Mouse (Mus musculus) MEL (cell line): ENCODE data around the gene Tnfrsf25. TPM values are rescaled to one million over a fixed set of nuclear protein-coding genes. Genes with fewer than 3 reads are reported as not detected.

Experiments used
- DNase-seq: peaks from one replicate; pipeline ENCODE4 v3.0.0; 2011; ENCODE audit warnings: low read depth, low spot score
- H3K27ac ChIP-seq: 2 replicates; pipeline ENCODE4 v1.5.1; 2012; ENCODE audit warnings: low read depth, mild to moderate bottlenecking, control low read depth, low read length, moderate library complexity; ENCODE audit not compliant: control insufficient read depth
- H3K27me3 ChIP-seq, 2 experiments: fragments of 150-350 bp in 1 of 2; sonication (generic) in 1 of 2; 2 replicates each; pipeline ENCODE4 v1.6.1; 2012; ENCODE audit warnings: low read length in 2 of 2, mild to moderate bottlenecking in 2 of 2, improper control_type of control experiment in 1 of 2, moderate library complexity in 1 of 2; ENCODE audit not compliant: insufficient read depth in 2 of 2, control insufficient read depth in 1 of 2
- H3K36me3 ChIP-seq, 2 experiments: 2 replicates each; pipeline ENCODE4 v1.6.1; 2012 to 2014; ENCODE audit warnings: low read length in 2 of 2, improper control_type of control experiment in 1 of 2, inconsistent platforms in 1 of 2, mild to moderate bottlenecking in 1 of 2; ENCODE audit not compliant: insufficient read depth in 2 of 2, control insufficient read depth in 1 of 2
- H3K4me1 ChIP-seq, 2 experiments: fragments of 150-350 bp in 1 of 2; sonication (generic) in 1 of 2; 2 replicates each; pipeline ENCODE4 v1.6.1; 2012; ENCODE audit warnings: low read length in 2 of 2, improper control_type of control experiment in 1 of 2, mild to moderate bottlenecking in 1 of 2; ENCODE audit not compliant: insufficient read depth in 2 of 2, control insufficient read depth in 1 of 2
- H3K4me3 ChIP-seq, 2 experiments: fragments of 150-350 bp in 1 of 2; sonication (generic) in 1 of 2; 2 replicates each; pipeline ENCODE4 v1.5.1; 2012; ENCODE audit warnings: low read depth in 2 of 2, low read length in 2 of 2, mild to moderate bottlenecking in 2 of 2, moderate library complexity in 2 of 2, control low read depth in 1 of 2, improper control_type of control experiment in 1 of 2; ENCODE audit not compliant: control insufficient read depth in 1 of 2, insufficient read depth in 1 of 2
- H3K79me2 ChIP-seq: 2 replicates; pipeline ENCODE4 v1.6.1; 2012; ENCODE audit warnings: mild to moderate bottlenecking, low read length, moderate library complexity; ENCODE audit not compliant: control insufficient read depth, poor library complexity, insufficient read depth
- H3K9ac ChIP-seq: 2 replicates; pipeline ENCODE4 v1.6.1; 2012; ENCODE audit warnings: low read depth, mild to moderate bottlenecking, control low read depth, low read length, moderate library complexity; ENCODE audit not compliant: control insufficient read depth, poor library complexity, severe bottlenecking
- H3K9me3 ChIP-seq: fragments of 150-350 bp; sonication (generic); replicated peaks from 2 replicates; pipeline ENCODE4 v1.6.1; 2012; ENCODE audit warnings: mild to moderate bottlenecking, low read length, improper control_type of control experiment, moderate library complexity; ENCODE audit not compliant: insufficient read depth
- BHLHE40 ChIP-seq: IDR thresholded peaks from 2 replicates; pipeline ENCODE4 v1.6.1; 2012; ENCODE audit warnings: low read depth, mild to moderate bottlenecking, inconsistent platforms, low read length, improper control_type of control experiment, borderline replicate concordance
- CHD2 ChIP-seq: IDR thresholded peaks from 2 replicates; pipeline ENCODE4 v1.6.1; 2011; ENCODE audit warnings: low read length, improper control_type of control experiment
- CTCF ChIP-seq, 3 experiments: IDR thresholded peaks in 2 of 3; conservative IDR thresholded peaks in 1 of 3; 2 replicates each; pipeline ENCODE4 v1.5.1; 2011 to 2012; ENCODE audit warnings: low read length in 3 of 3, low read depth in 2 of 3, mild to moderate bottlenecking in 2 of 3, improper control_type of control experiment in 1 of 3, inconsistent platforms in 1 of 3, mixed read lengths in 1 of 3, moderate library complexity in 1 of 3; ENCODE audit not compliant: control insufficient read depth in 1 of 3, insufficient read depth in 1 of 3, poor library complexity in 1 of 3, severe bottlenecking in 1 of 3
- EP300 ChIP-seq, 2 experiments: IDR thresholded peaks; 2 replicates each; pipeline ENCODE4 v1.6.1; 2011; ENCODE audit warnings: improper control_type of control experiment in 2 of 2, low read length in 2 of 2, low read depth in 1 of 2, mild to moderate bottlenecking in 1 of 2
- GABPA ChIP-seq: IDR thresholded peaks from 2 replicates; pipeline ENCODE4 v1.6.1; 2012; ENCODE audit warnings: low read depth, mild to moderate bottlenecking, inconsistent platforms, low read length, improper control_type of control experiment, moderate library complexity
- GATA1 ChIP-seq: IDR thresholded peaks from 2 replicates; pipeline ENCODE4 v1.6.1; 2011; ENCODE audit warnings: low read depth, low read length, improper control_type of control experiment
- HCFC1 ChIP-seq: IDR thresholded peaks from 2 replicates; pipeline ENCODE4 v1.6.1; 2012; ENCODE audit warnings: low read depth, mild to moderate bottlenecking, inconsistent platforms, low read length, improper control_type of control experiment, moderate library complexity
- KAT2A ChIP-seq: conservative IDR thresholded peaks from 2 replicates; pipeline ENCODE4 v1.6.1; 2012; ENCODE audit warnings: low read depth, low read length, improper control_type of control experiment, inconsistent platforms
- MAFK ChIP-seq: IDR thresholded peaks from 2 replicates; pipeline ENCODE4 v1.6.1; 2011; ENCODE audit warnings: low read depth, mild to moderate bottlenecking, low read length, improper control_type of control experiment, borderline replicate concordance
- MXI1 ChIP-seq: IDR thresholded peaks from 2 replicates; pipeline ENCODE4 v1.6.1; 2011; ENCODE audit warnings: mild to moderate bottlenecking, low read depth, low read length, improper control_type of control experiment
- MYC ChIP-seq: IDR thresholded peaks from 2 replicates; pipeline ENCODE4 v1.6.1; 2011; ENCODE audit warnings: low read depth, mild to moderate bottlenecking, low read length, improper control_type of control experiment, moderate library complexity
- NELFE ChIP-seq: IDR thresholded peaks from 2 replicates; pipeline ENCODE4 v1.6.1; 2011; ENCODE audit warnings: low read depth, low read length, improper control_type of control experiment
- NRF1 ChIP-seq: IDR thresholded peaks from 2 replicates; pipeline ENCODE4 v1.6.1; 2014; ENCODE audit warnings: low read depth, mild to moderate bottlenecking, inconsistent platforms, low read length, improper control_type of control experiment, moderate library complexity; ENCODE audit not compliant: poor library complexity, insufficient read depth, severe bottlenecking
- POLR2A ChIP-seq, 2 experiments: IDR thresholded peaks; 2 replicates each; pipeline ENCODE4 v1.6.1; 2011 to 2012; ENCODE audit warnings: low read length in 2 of 2, mild to moderate bottlenecking in 2 of 2, control low read depth in 1 of 2, improper control_type of control experiment in 1 of 2, low read depth in 1 of 2, moderate library complexity in 1 of 2; ENCODE audit not compliant: control insufficient read depth in 1 of 2, insufficient read depth in 1 of 2, poor library complexity in 1 of 2
- POLR2AphosphoS2 ChIP-seq: IDR thresholded peaks from 2 replicates; pipeline ENCODE4 v1.6.1; 2011; ENCODE audit warnings: low read length, improper control_type of control experiment
- POLR2AphosphoS5 ChIP-seq: IDR thresholded peaks from 2 replicates; pipeline ENCODE4 v1.6.1; 2012; ENCODE audit warnings: low read depth, borderline replicate concordance, mild to moderate bottlenecking, inconsistent platforms, low read length, moderate library complexity, mixed read lengths
- RAD21 ChIP-seq: IDR thresholded peaks from 2 replicates; pipeline ENCODE4 v1.6.1; 2011; ENCODE audit warnings: mild to moderate bottlenecking, low read depth, low read length, improper control_type of control experiment
- RCOR1 ChIP-seq: IDR thresholded peaks from 2 replicates; pipeline ENCODE4 v1.6.1; 2012; ENCODE audit warnings: low read depth, mild to moderate bottlenecking, inconsistent platforms, low read length, improper control_type of control experiment
- TAL1 ChIP-seq: IDR thresholded peaks from 2 replicates; pipeline ENCODE4 v1.6.1; 2012; ENCODE audit warnings: mild to moderate bottlenecking, inconsistent platforms, low read length, moderate library complexity, mixed read lengths
- TBP ChIP-seq: IDR thresholded peaks from 2 replicates; pipeline ENCODE4 v1.8.0; 2011; ENCODE audit warnings: low read depth, low read length, improper control_type of control experiment
- TCF12 ChIP-seq: IDR thresholded peaks from 2 replicates; pipeline ENCODE4 v1.6.1; 2014; ENCODE audit warnings: low read depth, mild to moderate bottlenecking, inconsistent platforms, low read length, improper control_type of control experiment, moderate library complexity
- UBTF ChIP-seq: IDR thresholded peaks from 2 replicates; pipeline ENCODE4 v1.6.1; 2012; ENCODE audit warnings: low read depth, mild to moderate bottlenecking, inconsistent platforms, low read length, improper control_type of control experiment, moderate library complexity, borderline replicate concordance; ENCODE audit not compliant: insufficient read depth
- USF1 ChIP-seq: IDR thresholded peaks from 2 replicates; pipeline ENCODE4 v1.6.1; 2014; ENCODE audit warnings: low read depth, mild to moderate bottlenecking, inconsistent platforms, low read length, improper control_type of control experiment, moderate library complexity
- ZKSCAN1 ChIP-seq: IDR thresholded peaks from 2 replicates; pipeline ENCODE4 v1.6.1; 2012; ENCODE audit warnings: low read depth, mild to moderate bottlenecking, inconsistent platforms, low read length, improper control_type of control experiment, moderate library complexity
- polyA plus RNA-seq, 2 experiments: library from polyadenylated mRNA; stranded (reverse) in 1 of 2; unstranded in 1 of 2; fragments of >175 nt in 1 of 2; fragments of >200 nt in 1 of 2; gene quantifications; 2 replicates each; pipeline versions ENCODE4 v1.2.1 to v1.2.4; 2012; ENCODE audit warnings: low replicate concordance in 2 of 2, low read depth in 1 of 2; ENCODE audit not compliant: insufficient read length in 2 of 2, insufficient read depth in 1 of 2, missing spikeins in 1 of 2
- total RNA-seq: library from RNA; depleted of rRNA; stranded (reverse); fragments of 300-350 nt; gene quantifications from 2 replicates; pipeline ENCODE4 v1.2.3, GENCODE M21; 2012

Tnfrsf25 gene
- total and polyA plus RNA-seq, 3 experiments, result 0.97 to 1.1 TPM; not detected in 1

DNA sequence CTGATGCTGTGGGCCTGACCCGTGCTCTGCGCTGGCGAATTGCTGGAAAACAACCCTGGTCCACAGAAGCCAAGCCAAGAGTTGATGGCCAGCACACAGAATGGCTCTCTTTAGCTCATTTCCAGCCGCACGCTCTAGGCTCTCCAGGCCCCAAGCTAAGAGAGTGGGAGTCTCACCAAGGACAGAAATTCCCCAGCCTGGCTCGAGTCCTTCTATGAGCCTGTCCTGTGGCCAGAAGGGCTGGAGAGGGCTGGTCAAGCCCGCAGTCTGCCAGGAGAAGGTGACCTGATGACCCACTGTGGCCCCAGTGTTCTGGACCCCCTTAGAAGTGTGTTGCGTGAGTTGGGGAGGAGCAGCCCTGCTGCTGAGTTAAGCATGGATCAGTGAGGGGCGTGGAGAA is 38.5 kb upstream of the Tnfrsf25 start:
- DNase-seq, result no peak
- H3K27ac ChIP-seq, result no peak overlapping the region
- no peak overlapping the region for H3K4me3 ChIP-seq
- H3K36me3 ChIP-seq, result no peaks in the 10 kb centered on the region
- H3K9ac ChIP-seq, result no peak overlapping the region
- no peaks in the 10 kb centered on the region for H3K27me3 ChIP-seq
- TF ChIP-seq POLR2AphosphoS5, result no peak
- no peak for TF ChIP-seq UBTF
- no peak for TF ChIP-seq NELFE
- no peak for TF ChIP-seq POLR2AphosphoS2
- no peak for TF ChIP-seq RAD21
- TF ChIP-seq ZKSCAN1, result no peak
- no peak for TF ChIP-seq KAT2A
- no peak for TF ChIP-seq NRF1
- TF ChIP-seq MYC, result no peak
- TF ChIP-seq CTCF (IDR thresholded peaks at IDR 0.05 in 2 of 3, conservative IDR thresholded peaks at IDR 0.05 in 1 of 3; ENCODE audit: control insufficient read depth in 1 of 3, insufficient read depth in 1 of 3, low read depth in 2 of 3, low read length in 3 of 3, poor library complexity in 1 of 3, severe bottlenecking in 1 of 3), result no peak
- TF ChIP-seq CHD2, result no peak
- TF ChIP-seq POLR2A (IDR thresholded peaks at IDR 0.05; ENCODE audit: control insufficient read depth in 1 of 2, insufficient read depth in 1 of 2, low read depth in 1 of 2, low read length in 2 of 2, poor library complexity in 1 of 2), result no peak
- no peak for TF ChIP-seq HCFC1
- TF ChIP-seq TBP, result no peak
- no peak for TF ChIP-seq EP300 (IDR thresholded peaks at IDR 0.05; ENCODE audit: low read depth in 1 of 2, low read length in 2 of 2)
- TF ChIP-seq TAL1, result no peak
- no peak for TF ChIP-seq RCOR1
- TF ChIP-seq BHLHE40, result no peak
- TF ChIP-seq GATA1, result no peak
- no peak for TF ChIP-seq USF1
- H3K4me1 ChIP-seq, result no peaks in the 10 kb centered on the region
- no peaks in the 10 kb centered on the region for H3K79me2 ChIP-seq
- no peaks in the 10 kb centered on the region for H3K9me3 ChIP-seq

- Histone ChIP-seq H3K4me3 (no peak overlapping the region), H3K79me2 (no peaks in the 10 kb centered on the region), H3K36me3 (no peaks in the 10 kb centered on the region), H3K9me3 (no peaks in the 10 kb centered on the region), H3K4me1 (no peaks in the 10 kb centered on the region), H3K27ac (no peak overlapping the region), H3K9ac (no peak overlapping the region), H3K27me3 (no peaks in the 10 kb centered on the region)
- TF ChIP-seq GABPA (no peak), MAFK (no peak), MXI1 (no peak), HCFC1 (no peak), BHLHE40 (no peak), TCF12 (no peak), NRF1 (no peak)
- DNase-seq, result no peak
Observed at GRCm38 (mm10) chr4:152078105-152078530, 37.6 kb upstream of the Tnfrsf25 start.
